Mouse (Mus musculus) midbrain, embryonic 14.5 days (tissue): ENCODE data around the gene Wdr18. TPM values are rescaled to one million over a fixed set of nuclear protein-coding genes. Genes with fewer than 3 reads are reported as not detected.

Source experiments
- ATAC-seq: fragments of 200-750 bp; cut with Nextera tagmentation; 2 replicates; pipeline ENCODE4 v1.8.0; 2017; ENCODE audit warnings: moderate number of reproducible peaks, moderate library complexity; ENCODE audit not compliant: low FRiP score, low TSS enrichment
- DNase-seq: peaks from one replicate; pipeline ENCODE4 v3.0.0-alpha.2; 2015
- H3K27ac ChIP-seq: fragments of 300-500 bp; sonication (generic); replicated peaks from 2 replicates; pipeline ENCODE4 v1.5.1; 2014; ENCODE audit warnings: mild to moderate bottlenecking, low read depth, low read length, moderate library complexity
- H3K27me3 ChIP-seq: fragments of 300-500 bp; sonication (generic); 2 replicates; pipeline ENCODE4 v1.6.1; 2014; ENCODE audit warnings: low read length, control low read depth, mixed read lengths; ENCODE audit not compliant: control insufficient read depth, insufficient read depth
- H3K36me3 ChIP-seq: fragments of 300-500 bp; sonication (generic); 2 replicates; pipeline ENCODE4 v1.6.1; 2014; ENCODE audit warnings: low read length, control low read depth; ENCODE audit not compliant: control insufficient read depth, insufficient read depth
- H3K4me1 ChIP-seq: fragments of 300-500 bp; sonication (generic); 2 replicates; pipeline ENCODE4 v1.6.1; 2014; ENCODE audit warnings: mild to moderate bottlenecking, antibody characterized with exemption, low read length, control low read depth; ENCODE audit not compliant: control insufficient read depth, insufficient read depth
- H3K4me2 ChIP-seq: fragments of 300-500 bp; sonication (generic); 2 replicates; pipeline ENCODE4 v1.6.1; 2014; ENCODE audit warnings: mild to moderate bottlenecking, low read length, moderate library complexity
- H3K4me3 ChIP-seq: fragments of 300-500 bp; sonication (generic); replicated peaks from 2 replicates; pipeline ENCODE4 v1.5.1; 2014; ENCODE audit warnings: low read depth, low read length
- H3K9ac ChIP-seq: fragments of 300-500 bp; sonication (generic); replicated peaks from 2 replicates; pipeline ENCODE4 v1.6.1; 2014; ENCODE audit warnings: mild to moderate bottlenecking, low read length, moderate library complexity
- H3K9me3 ChIP-seq: fragments of 300-500 bp; sonication (generic); 2 replicates; pipeline ENCODE4 v1.6.1; 2016; ENCODE audit warnings: low read length, control low read depth, mixed read lengths; ENCODE audit not compliant: control insufficient read depth
- whole genome bisulfite sequencing: fragments of 180-500 bp; shearing (Covaris S2); extraction: QIAGEN DNeasy Blood & Tissue Kit; methylation state at CpG from one replicate; pipeline ENCODE4 v1.1.7; 2014; 5-methylcytosine and 5-hydroxymethylcytosine counted together
- polyA plus RNA-seq: library from polyadenylated mRNA; unstranded; fragments of >200 nt; fragmentation: Nextera tagmentation; extraction: Ambion mirVana; gene quantifications from 2 replicates; pipeline ENCODE4 v1.2.1, GENCODE M21; 2014

The Wdr18 gene
- polyA plus RNA-seq, 1 experiment from 2014 or later = 89.6 TPM

- H3K9ac ChIP-seq = no peak overlapping the region
- no peak overlapping the region for H3K27ac ChIP-seq
- H3K4me1 ChIP-seq = peaks cover 5% of the 10 kb centered on the region; the same call in 1 of the 2 replicates
- H3K9me3 ChIP-seq = peaks cover 3% of the 10 kb centered on the region; the same call in 1 of the 2 replicates
- H3K27me3 ChIP-seq = peaks cover 38% of the 10 kb centered on the region
- no peaks in the 10 kb centered on the region for H3K36me3 ChIP-seq
- DNase-seq (no peak), ATAC-seq (no peak)
- H3K4me3 ChIP-seq = peak overlapping the region; percentile 32
- 39% methylated on average over 8 of the region's 8 CpGs for WGBS
- peak overlapping the region; percentile 46 for H3K4me2 ChIP-seq
These were observed 29.4 kb downstream of the Wdr18 start for GRCm38 (mm10) chr10:79989272-79989786.

- no peak overlapping the region for H3K9ac ChIP-seq
- peaks cover 5% of the 10 kb centered on the region; the same call in 1 of the 2 replicates for H3K4me1 ChIP-seq
- ATAC-seq = no peak
- peaks cover 38% of the 10 kb centered on the region for H3K27me3 ChIP-seq
- H3K4me2 ChIP-seq = no peak overlapping the region
- no peak for DNase-seq
- H3K9me3 ChIP-seq = peaks cover 3% of the 10 kb centered on the region; the same call in 1 of the 2 replicates
- no peaks in the 10 kb centered on the region for H3K36me3 ChIP-seq
- H3K27ac ChIP-seq = no peak overlapping the region
- H3K4me3 ChIP-seq = no peak overlapping the region
- 16% methylated on average over 14 of the region's 15 CpGs for WGBS
These were observed 29.9 kb downstream of the Wdr18 start for GRCm38 (mm10) chr10:79989870-79990269.

- Histone ChIP-seq H3K27ac (no peak overlapping the region), H3K36me3 (no peaks in the 10 kb centered on the region), H3K4me1 (peaks cover 3% of the 10 kb centered on the region; the same call in 1 of the 2 replicates), H3K9ac (no peak overlapping the region), H3K27me3 (peaks cover 38% of the 10 kb centered on the region), H3K4me2 (no peak overlapping the region), H3K9me3 (peaks cover 3% of the 10 kb centered on the region; the same call in 1 of the 2 replicates), H3K4me3 (no peak overlapping the region)
- WGBS = 54% methylated on average over 12 of the region's 12 CpGs
- ATAC-seq = no peak
- no peak for DNase-seq
These were observed 31.1 kb downstream of the Wdr18 start for GRCm38 (mm10) chr10:79991099-79991498.

GRCm38 (mm10) chr10:79991548-79991947, 31.6 kb downstream of the Wdr18 start:
- Histone ChIP-seq H3K9ac (no peak overlapping the region), H3K27ac (no peak overlapping the region), H3K4me2 (no peak overlapping the region), H3K27me3 (peaks cover 38% of the 10 kb centered on the region), H3K4me1 (no peaks in the 10 kb centered on the region; the same call in 1 of the 2 replicates), H3K4me3 (no peak overlapping the region), H3K36me3 (no peaks in the 10 kb centered on the region), H3K9me3 (peaks cover 3% of the 10 kb centered on the region; the same call in 1 of the 2 replicates)
- no peak for DNase-seq
- ATAC-seq = no peak
- WGBS = 85% methylated on average over 6 of the region's 6 CpGs

GRCm38 (mm10) chr10:79994397-79995115, 34.6 kb downstream of the Wdr18 start:
- peaks cover 12% of the 10 kb centered on the region for H3K4me1 ChIP-seq
- ATAC-seq = no peak
- H3K27me3 ChIP-seq = peaks cover 20% of the 10 kb centered on the region
- no peak overlapping the region for H3K4me3 ChIP-seq
- whole genome bisulfite sequencing = 86% methylated on average over 16 of the region's 16 CpGs
- no peak overlapping the region for H3K27ac ChIP-seq
- no peak overlapping the region for H3K9ac ChIP-seq
- H3K36me3 ChIP-seq = no peaks in the 10 kb centered on the region
- H3K9me3 ChIP-seq = peaks cover 3% of the 10 kb centered on the region; the same call in 1 of the 2 replicates
- H3K4me2 ChIP-seq = no peak overlapping the region
- DNase-seq = no peak

- Histone ChIP-seq H3K27me3 (peaks cover 17% of the 10 kb centered on the region), H3K9me3 (peaks cover 3% of the 10 kb centered on the region; the same call in 1 of the 2 replicates), H3K36me3 (no peaks in the 10 kb centered on the region), H3K4me1 (peaks cover 12% of the 10 kb centered on the region), H3K4me2 (peak overlapping the region; percentile 16; the same call in 1 of the 2 replicates), H3K27ac (peak overlapping the region; percentile 8; the same call in 1 of the 2 replicates), H3K4me3 (no peak overlapping the region), H3K9ac (no peak overlapping the region)
- WGBS = 83% methylated on average over 1 of the region's 1 CpGs
- ATAC-seq (no peak), DNase-seq (no peak)
These were observed 35.7 kb downstream of the Wdr18 start for GRCm38 (mm10) chr10:79995636-79996035.

GRCm38 (mm10) chr10:79996272-79997033, 36.5 kb downstream of the Wdr18 start, which contains the start of gene Abca7:
TSS of gene Abca7 (plus strand) at chr10:79996494.
- H3K27me3 ChIP-seq = peaks cover 13% of the 10 kb centered on the region; the same call in 1 of the 2 replicates
- H3K9me3 ChIP-seq = peaks cover 3% of the 10 kb centered on the region; the same call in 1 of the 2 replicates
- peak; percentile 89 for ATAC-seq
- H3K4me3 ChIP-seq = peak within 1 kb of the TSS; percentile 39
- peak within 1 kb of the TSS; percentile 47 for H3K9ac ChIP-seq
- H3K4me1 ChIP-seq = peaks cover 12% of the 10 kb centered on the region
- peak within 1 kb of the TSS; percentile 61 for H3K27ac ChIP-seq
- peak within 1 kb of the TSS; percentile 71 for H3K4me2 ChIP-seq
- DNase-seq = peak; percentile 99
- no peaks in the 10 kb centered on the region for H3K36me3 ChIP-seq
- WGBS = under 1% methylated on average over 34 of the region's 34 CpGs

GRCm38 (mm10) chr10:79997034-79997760, 37.2 kb downstream of the Wdr18 start:
- Histone ChIP-seq H3K4me3 (peak overlapping the region; percentile 39), H3K27ac (peak overlapping the region; percentile 61), H3K9me3 (no peaks in the 10 kb centered on the region), H3K4me1 (peaks cover 12% of the 10 kb centered on the region), H3K36me3 (no peaks in the 10 kb centered on the region), H3K4me2 (peak overlapping the region; percentile 71), H3K9ac (peak overlapping the region; percentile 47), H3K27me3 (peaks cover 16% of the 10 kb centered on the region)
- ATAC-seq = peak; percentile 78
- under 1% methylated on average over 35 of the region's 35 CpGs for WGBS
- peak; percentile 93 for DNase-seq
